Mouse (Mus musculus) fibroblast of lung, adult 2 months (primary cell): ENCODE measurements around the gene Cd164.

Source experiments
- DNase-seq: peaks from one replicate; pipeline ENCODE4 v3.0.0-alpha.2; 2011; ENCODE audit warnings: low read depth

Cd164 gene

DNA sequence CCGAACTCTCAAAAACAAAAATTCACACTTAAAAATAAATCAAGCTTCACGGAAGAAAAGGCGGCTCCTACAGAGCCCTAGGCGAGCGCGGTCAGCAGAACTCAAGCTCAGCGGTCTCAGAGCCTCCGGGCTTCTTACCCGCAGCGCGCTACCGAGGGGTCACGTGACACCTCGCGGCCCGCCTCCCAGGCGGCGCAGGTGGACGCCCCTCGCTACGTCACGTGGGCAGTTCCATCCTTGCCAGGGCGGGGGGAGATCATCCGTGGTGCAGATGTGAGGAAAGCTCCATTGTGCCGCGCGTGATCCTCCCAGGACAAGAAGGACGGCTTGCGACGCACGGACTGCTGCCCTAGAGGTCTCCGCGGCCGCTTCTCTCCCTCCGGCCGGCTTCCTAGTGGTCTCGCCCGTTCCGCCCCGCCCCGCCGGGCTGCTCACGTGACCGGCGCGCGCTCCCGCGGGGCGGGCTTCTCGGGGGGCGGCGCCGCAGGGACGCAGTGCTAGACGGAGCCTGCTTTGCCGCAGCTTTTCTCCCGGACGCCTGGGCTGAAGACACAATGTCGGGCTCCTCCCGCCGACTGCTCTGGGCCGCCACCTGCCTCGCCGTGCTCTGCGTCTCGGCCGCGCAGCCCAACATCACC, at the start of gene Cd164:
Cd164 (plus strand) TSS at position 434 of the 638 bp plus-strand sequence.
- DNase-seq, result peak; percentile 80

DNA sequence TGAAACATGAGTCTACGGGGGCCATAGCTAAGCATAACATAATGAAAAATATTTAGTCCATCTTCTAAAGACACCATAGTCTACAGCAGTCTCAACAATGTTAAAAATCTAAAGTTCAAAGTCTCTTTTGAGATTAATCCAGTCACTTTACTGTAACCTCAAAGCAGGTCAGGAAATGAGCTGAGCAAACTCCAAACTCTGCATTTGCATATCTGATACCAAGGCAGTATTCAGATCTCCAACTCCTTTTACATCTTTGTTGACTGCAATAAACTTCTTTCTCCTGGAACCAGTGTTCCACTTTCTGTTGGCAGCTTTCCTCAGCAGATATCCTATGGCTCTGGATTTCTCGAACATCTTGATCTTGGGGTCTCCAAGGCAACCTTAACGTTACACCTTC, 48.5 kb upstream of the Cd164 start:
- DNase-seq, result no peak

DNA sequence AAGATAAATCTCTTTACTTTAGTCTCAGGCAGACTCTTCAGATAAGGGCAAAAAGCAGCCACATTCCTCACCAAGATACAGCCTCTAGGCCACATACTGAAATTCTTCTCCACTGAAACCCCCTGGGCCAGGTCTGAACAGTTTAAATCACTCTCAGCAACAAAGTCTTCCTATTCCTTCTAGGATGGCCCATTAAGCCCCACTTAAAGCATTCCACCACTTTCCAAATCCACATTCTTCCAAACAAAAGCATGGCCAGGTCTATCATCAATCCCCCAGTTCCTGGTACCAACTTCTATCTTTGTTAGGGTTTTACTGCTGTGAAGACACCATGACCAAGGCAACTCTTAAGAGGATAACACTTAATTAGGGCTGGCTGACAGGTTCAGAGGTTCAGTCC, 46.7 kb upstream of the Cd164 start:
- no peak for DNase-seq

DNA sequence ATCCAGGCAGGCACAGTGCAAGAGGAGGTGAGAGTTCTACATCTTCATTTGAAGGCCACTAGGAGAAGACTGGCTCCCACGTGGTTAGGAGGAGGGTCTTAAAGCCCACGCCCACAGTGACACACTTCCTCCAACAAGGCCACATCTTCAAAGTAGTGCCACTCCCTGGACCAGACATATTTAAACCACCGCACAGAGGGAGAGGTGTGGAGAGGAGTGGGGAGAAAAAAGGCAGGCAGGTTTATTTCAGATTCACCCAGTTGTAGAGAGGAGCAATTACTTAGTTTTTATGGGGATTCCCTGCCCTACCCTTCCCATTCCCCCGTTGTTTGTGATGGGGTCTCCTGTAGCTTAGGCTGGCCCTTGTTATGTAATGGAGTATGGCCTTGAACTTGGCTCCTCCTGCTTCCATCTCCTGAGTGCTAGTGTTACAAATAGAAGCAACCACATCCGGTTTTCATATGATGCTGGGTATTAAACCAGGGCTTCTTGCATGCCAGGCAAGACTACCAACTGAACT, 46.2 kb upstream of the Cd164 start:
- no peak for DNase-seq

DNA sequence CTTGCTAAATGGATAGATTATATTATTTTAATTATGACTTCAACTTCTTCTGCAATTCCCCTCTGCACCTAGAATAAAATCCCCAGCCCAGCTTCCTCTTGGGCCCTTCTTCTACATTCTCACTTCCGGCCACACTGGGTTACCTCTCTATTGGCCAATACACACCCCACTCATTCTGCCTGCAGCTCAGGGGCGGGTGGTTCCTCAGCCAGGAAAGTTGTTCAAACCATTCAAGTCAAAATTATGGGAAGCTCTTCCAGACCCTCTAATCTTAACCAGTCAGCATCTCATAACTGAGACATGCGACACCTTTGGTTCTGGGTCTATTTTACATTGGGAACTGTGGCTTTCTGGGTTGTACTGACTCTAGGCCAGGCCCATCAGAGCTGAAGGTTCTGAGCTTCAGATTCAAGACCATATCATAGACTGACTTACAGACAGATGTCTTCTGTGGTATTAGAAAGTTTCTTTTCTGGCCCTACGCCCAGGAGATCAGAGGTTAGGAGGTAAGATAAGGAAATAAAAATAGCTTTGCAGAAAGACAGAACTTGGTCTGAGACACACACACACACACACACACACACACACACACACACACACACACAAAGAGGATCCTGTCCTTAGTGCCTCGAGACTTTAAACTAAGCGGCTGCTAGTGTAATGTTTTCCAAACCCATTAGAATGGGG, 45.3 kb upstream of the Cd164 start:
- no peak for DNase-seq

DNA sequence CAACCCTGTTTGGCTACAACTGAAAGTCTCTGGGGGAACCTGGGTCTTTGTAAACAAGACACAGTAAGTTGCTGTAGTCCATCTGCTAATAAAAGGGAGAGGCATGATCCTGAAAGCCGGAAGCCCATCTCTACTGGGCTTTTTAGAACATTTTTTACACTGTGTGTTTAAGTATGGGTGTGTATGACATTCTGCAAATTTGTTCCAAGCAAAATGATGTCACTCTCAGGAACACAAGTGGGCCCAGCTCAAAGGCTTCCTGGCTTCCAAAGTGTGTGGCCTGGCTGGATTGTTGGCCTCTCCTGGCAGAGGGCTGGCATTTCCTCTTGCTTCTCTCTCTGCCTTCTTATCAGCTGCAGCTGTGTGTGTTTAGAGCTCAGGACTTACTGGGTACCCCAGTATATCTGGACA, 44.2 kb upstream of the Cd164 start:
- DNase-seq, result no peak

DNA sequence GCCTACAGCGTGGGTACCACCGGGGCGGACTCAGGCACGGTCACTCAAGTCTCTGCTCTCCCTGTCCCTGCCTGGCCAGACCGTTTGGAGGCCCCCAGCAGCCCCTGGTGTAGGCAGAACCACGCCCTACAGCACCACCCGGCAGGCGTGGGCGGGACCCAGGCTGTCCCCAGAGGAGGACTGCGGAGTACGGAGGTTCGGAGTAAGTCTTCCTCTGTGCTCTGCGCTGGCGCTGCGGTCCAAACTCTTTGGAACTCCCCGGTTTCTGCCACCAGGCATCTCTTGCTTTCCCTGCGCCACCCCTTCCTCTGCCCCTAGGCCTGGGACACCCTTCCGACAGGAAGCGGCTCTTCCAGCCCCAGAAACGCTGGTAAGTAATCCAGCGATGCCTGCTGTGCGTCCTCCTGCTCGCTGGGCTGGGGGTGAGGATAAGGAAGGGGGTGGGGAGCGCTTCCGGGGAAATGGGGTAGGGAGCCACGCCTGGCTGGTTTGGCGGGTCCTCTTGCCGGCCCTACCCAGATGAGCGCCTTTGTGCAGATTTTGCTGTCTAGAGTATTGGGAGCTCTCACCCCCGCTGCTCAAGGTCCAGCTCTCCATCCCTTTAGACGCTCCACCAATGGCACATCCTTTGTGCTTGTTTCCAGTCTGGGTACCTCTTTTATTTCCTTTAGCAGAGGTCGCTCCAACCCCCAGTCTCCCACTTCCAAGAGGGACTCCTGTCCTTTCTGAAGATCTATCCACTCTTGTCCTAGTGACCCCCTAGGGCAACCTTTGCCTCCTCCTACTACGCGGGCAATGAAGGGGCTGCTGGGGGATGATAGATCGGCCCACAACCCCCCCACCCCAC, 42.8 kb upstream of the Cd164 start, which contains the start of gene Mical1:
Mical1 (plus strand) TSS at position 144 of the 847 bp plus-strand sequence.
- DNase-seq, result no peak

DNA sequence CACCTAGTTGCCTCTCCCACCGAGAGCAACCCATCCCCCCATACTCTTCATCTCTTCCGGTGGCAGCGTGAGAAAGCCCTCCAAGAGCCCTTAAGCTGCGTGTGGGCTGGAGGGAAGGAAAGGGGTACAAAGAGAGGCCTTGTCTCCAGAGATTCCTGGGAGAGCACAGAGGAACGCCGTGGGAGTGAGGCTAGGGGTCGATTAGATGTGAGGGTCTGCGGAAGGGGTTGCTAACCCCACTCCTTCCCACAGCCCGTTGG, 42.3 kb upstream of the Cd164 start:
- DNase-seq, result no peak

DNA sequence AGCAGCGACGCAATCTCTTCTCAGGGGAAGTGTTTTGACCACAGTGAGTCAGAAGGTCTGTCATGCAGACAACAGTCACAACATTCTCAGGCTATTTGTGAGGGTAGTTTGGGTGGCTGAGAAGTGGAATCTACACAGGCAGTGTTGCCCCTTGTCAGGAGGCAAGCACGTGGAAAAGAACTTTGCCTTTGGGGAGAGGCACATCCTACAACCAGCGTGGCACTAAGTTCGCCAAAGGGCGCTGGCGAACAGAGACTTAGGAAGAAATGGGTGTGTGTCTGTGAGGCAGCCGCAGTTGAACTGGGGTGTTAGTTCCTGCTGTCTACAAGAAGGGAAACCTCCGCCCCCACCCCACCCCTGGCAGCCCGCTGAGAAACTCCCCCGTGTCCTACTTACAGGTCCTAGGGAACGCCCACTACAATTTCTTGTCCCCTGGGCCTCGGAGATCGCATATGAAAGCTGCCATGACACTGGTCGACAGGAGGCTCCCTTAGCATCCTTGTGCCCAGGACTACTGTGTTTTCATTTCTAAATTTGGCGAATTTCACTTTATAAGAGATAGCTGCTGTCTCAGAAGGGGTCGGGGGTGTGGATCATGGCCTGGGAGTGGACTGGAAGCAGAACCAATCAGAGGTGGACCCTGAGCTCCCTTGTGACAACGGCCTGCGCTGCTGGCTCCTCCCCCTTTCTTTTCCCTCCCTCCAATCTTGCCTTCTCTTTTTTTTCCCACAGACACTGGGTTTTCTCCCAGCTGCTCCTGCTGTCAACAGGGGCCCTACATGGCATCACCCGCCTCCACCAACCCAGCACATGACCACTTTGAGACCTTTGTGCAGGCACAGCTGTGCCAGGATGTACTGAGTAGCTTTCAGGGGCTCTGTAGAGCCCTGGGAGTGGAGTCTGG, 41.7 kb upstream of the Cd164 start:
- peak; percentile 94 for DNase-seq

DNA sequence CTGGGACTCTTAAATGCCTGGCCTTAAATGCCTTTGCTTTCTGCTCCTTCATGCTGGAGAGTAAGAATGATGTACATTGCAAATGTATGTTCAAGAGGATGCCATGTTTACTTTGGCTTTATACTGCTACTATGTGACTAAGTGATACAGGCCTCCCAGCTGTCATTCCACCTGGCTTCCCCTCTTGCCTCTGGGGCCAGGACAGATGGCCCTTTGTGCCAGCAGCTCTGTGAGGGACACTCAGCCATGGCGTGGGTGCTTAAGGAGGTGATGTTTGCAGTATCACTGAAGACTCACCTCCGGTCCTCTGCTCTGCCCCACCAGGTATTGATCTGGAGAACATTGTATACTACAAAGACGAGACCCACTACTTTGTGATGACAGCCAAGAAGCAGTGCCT, 39.3 kb upstream of the Cd164 start:
- DNase-seq, result no peak

DNA sequence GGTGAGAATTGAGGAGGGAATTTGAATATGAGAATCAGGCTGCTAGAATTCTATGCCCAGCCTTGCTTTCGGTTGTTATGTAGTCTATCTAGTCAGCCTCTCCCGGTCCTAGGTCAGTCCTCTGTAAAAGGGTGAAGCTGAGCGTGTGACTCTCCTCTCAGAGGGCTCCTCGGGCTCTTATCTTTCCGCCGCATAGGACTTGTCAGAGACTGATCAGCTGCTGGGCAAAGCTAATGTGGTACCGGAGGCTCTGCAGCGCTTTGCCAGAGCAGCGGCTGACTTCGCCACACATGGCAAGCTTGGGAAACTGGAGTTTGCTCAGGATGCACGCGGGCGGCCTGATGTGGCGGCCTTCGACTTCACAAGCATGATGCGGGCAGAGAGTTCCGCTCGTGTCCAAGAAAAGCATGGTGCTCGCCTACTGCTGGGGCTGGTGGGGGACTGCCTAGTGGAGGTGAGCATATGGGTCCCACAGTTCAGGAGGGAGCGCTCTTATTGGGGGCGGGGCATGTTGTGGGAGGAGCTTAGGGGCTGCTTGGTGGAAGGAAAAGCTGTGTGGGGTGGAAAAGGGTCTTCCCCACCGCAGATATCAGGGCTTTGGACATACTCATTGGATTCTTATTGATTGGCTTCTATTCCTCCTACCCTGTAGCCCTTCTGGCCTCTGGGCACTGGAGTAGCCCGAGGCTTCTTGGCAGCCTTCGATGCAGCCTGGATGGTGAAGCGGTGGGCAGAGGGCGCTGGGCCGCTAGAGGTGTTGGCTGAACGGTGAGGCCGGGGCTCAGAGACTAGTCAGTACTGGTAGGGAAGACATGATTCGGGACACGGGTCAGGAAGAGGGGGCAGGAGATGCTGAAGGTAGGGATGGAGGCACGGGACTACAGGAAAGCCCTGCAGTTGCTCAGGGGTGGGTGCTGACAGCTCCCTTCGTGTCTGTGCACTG, 38.0 kb upstream of the Cd164 start:
- no peak for DNase-seq

DNA sequence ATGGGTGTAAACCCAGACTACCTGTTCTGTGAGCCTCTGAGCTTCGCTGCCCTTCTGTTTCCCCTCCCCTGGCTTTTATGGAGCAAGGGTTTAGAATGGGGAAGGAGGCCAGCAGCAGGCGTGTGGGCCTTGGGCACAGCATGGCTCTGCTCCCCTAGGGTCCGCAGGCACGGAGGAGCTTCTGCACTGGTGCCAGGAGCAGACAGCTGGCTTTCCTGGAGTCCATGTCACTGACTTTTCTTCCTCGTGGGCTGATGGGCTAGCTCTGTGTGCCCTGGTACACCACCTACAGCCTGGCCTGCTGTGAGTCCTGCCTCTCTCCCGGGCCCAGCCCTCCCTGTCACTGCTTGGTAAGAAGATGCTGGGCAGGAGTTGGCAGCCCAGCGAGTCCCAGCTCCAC, 36.8 kb upstream of the Cd164 start:
- no peak for DNase-seq

DNA sequence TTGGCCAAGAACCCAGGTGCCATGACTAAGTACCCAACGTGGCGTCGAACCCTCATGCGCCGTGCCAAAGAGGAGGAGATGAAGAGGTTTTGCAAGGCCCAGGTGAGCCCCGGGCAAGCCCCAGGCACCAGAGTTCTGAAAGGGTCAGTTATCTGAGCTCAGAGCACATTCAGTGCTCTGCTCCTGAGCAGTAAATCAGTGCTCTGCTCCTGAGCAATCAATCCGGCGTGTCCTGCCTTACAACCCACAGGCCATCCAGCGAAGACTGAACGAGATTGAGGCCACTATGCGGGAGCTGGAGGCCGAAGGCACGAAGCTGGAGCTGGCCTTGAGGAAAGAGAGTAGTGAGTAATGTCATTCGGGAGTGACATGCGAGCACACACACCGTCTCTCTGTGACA, 33.4 kb upstream of the Cd164 start:
- DNase-seq, result no peak

DNA sequence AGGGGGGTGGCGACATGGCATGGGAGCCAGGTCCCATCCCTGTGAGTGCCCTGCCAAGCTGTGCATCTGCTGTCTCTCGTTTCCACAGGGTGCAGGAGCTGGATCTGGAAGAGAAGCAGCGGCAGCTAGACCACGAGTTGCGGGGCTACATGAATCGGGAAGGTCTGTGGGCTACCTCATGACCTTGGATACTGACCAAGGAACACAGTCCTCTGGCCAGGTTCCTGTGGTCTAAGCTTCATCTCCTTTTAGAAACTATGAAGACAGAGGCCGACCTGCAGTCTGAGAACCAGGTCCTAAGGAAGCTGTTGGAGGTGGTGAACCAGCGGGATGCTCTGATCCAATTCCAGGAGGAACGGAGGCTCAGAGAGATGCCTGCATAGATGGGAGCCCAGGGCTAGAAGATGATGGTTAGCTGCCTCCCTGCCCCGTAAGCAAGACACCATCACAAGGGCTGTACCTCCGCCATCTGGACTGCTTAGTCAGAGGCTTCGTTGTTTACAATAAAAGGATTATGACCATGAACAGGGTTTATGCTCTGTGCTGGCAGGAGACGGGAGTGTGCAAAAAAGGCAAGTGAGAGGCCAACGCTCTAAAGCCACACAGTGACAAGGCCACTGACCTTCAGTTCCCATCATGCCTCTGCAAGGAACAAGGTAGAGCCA, 32.6 kb upstream of the Cd164 start:
- DNase-seq, result no peak

DNA sequence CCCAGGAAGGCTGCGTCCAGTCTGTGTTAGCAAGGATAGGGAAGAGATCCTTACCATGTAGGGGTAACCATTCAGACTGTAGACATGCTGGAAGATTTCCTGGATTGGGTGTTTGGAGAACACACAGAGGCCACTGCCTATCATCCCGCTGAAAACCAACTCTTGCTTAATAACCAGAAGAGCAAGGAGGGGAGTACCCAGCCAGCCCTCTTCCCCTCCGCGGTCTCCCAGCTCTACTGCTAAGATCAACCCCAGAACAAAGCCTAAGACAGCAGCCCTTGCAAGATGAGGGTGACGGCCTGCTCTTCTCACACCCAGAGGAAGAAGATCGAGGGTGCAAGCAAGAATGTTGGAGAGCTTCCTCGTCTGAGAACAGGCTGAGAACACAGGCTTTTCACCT, 30.3 kb upstream of the Cd164 start:
- DNase-seq, result no peak

DNA sequence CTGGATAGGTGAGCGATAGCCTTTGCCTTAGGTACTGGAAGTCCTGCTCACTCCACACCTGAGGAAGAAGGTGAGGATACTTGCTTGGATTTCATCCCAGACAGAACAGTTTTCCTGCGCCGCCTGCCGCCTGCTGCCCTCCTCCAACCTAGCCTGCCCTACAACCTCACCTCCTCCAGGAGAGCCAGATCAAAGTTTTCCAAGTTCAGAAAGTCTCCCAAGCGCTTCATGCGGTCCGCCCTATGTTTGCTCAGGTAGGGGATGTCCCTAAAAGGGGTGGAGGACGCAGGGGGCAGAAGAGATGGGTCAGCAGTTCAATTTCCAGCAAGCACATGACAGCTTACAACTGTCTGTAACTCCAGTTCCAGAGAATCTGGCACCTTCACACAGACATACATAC, 29.9 kb upstream of the Cd164 start:
- no peak for DNase-seq

DNA sequence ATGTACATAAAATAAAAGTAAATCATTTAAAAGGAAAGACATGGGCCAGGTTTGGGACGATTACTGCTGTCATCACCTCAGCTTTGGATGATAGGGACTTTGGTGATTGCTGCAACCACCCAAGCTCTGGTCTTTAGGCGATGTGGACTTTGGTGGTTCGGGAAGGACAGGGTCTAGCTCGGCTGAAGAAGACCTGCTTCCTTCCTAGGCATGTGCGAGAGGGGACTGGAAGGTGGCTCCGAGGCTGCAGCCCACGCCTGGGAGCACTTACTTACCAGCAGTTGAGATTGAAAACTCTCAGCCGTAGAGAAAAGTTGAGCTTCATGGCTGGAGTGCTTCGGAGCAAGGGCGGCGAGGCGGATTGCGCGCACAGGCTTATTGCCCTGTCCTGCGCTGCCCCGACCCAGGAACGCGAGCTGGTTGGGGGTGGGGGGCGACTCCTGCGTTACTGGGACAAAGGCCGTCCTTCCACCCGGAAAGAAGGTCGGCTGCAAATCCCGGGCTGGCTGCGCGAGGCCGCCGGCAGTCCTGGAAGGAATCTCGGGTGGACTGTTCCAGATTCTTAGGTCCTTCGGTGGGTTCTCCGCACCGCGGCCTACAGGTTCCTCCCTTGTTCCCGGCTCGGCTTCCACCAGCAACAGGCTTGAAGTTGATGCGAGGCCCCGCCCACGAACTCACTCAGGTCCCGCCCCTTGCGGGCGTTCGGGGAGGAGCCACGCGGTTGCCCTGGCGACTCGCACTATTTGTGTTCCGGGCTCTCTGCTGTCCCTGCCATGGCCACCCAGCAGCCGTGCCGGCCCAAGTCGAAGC, 29.3 kb upstream of the Cd164 start, which contains the start of the genes Smpd2 and Ppil6:
Smpd2 (minus strand) TSS at position 662 of the 810 bp plus-strand sequence.
Ppil6 (plus strand) TSS at position 732 of the 810 bp plus-strand sequence.
- DNase-seq, result peak; percentile 82

DNA sequence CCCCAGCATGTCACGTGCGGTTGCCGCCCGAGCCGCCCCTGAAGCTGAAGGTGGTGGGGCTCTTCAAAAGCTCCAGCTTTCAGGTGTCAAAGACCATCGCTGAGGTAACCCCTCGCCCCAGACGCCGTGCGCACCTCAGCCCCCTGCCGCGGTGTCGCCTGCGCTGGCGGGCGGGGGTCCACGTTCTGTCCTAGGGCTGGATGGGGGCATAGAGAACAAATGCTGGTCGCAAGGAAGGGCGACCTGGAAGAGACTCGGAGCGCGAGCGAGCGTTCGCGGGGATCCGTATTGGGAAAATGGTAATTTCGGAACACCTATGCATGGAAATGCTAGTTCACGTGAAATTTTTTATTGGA, 28.7 kb upstream of the Cd164 start:
- DNase-seq, result no peak

DNA sequence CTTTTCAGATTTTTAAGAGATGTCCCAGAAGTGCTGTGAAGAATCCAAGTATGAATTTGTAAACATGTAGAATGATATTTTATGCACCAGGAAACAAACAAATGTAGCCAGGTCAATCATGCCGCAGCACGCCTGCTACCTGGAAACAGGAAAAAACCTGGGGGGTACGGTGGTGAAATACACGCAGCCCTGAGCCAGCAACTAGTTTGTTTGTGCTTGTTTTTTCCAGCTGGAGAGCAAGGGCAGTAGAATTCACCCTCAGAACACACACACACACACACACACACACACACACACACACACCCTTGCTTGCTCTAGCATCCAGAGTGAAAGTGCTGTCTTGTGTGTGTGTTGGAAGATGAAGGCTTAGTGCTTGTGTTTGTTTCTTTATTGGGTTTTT, 28.1 kb upstream of the Cd164 start:
- DNase-seq, result no peak
